Mouse (Mus musculus): Measurements from ENCODE around the gene Spp2.

Spp2 gene

GRCm38 (mm10) chr1:88466325-88467064 is 59.7 kb downstream of the Spp2 start:
- DNase-seq (ENCODE audit: low spot score), result no peak

- no peak for DNase-seq (ENCODE audit: low spot score)
Measured at GRCm38 (mm10) chr1:88467866-88468265, 61.1 kb downstream of the Spp2 start.

GRCm38 (mm10) chr1:88468335-88468734 is 61.6 kb downstream of the Spp2 start:
- DNase-seq (ENCODE audit: low spot score), result no peak

GRCm38 (mm10) chr1:88469746-88470145 is 63.0 kb downstream of the Spp2 start:
- DNase-seq (ENCODE audit: low spot score), result no peak

GRCm38 (mm10) chr1:88472258-88472657 is 65.5 kb downstream of the Spp2 start:
- DNase-seq (ENCODE audit: low spot score), result no peak

GRCm38 (mm10) chr1:88473899-88474298 is 67.1 kb downstream of the Spp2 start:
- DNase-seq (ENCODE audit: low spot score), result no peak

GRCm38 (mm10) chr1:88474598-88474997 is 67.8 kb downstream of the Spp2 start:
- DNase-seq (ENCODE audit: low spot score), result peak; percentile 46

- no peak for DNase-seq (ENCODE audit: low spot score)
Measured at GRCm38 (mm10) chr1:88475502-88475953, 68.8 kb downstream of the Spp2 start.

Measured in urinary bladder, postnatal 25 days (tissue).